Mouse (Mus musculus) bone marrow, adult 2 months (tissue): ENCODE measurements around the gene Wdr75.

Experiments used
- CTCF ChIP-seq: fragments of 200-500 bp; IDR thresholded peaks from 2 replicates; pipeline ENCODE4 v1.5.1; 2011; ENCODE audit warnings: low read length, control low read depth; ENCODE audit not compliant: control insufficient read depth, insufficient read depth
- POLR2A ChIP-seq: fragments of 200-500 bp; IDR thresholded peaks from 2 replicates; pipeline ENCODE4 v1.6.1; 2011; ENCODE audit warnings: low read depth, mild to moderate bottlenecking, control low read depth, low read length, borderline replicate concordance; ENCODE audit not compliant: control insufficient read depth

DNA sequence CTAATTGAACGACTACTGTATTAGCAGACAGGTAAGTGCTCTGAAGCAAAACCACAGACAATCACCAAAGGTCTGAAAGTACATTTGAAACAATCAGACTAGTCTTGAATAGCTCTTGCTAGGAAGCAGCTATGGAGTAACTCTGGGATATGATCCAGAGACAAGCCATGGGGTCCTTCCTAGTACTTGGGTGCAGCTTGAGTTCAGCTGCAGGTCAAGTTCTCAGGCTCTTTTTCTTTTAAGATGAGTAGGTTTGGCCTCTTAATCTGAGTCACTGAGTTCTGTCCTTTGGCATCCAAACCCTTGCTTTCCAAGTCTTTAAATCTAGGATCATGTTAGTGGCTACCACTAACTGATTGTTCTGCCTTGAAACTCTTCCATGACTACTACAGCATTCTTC is 37.0 kb upstream of the Wdr75 start:
- no peak for TF ChIP-seq CTCF
- no peak for TF ChIP-seq POLR2A
